10 mouse cellular contexts compared by ENCODE assay signal in the genomic region with DNA sequence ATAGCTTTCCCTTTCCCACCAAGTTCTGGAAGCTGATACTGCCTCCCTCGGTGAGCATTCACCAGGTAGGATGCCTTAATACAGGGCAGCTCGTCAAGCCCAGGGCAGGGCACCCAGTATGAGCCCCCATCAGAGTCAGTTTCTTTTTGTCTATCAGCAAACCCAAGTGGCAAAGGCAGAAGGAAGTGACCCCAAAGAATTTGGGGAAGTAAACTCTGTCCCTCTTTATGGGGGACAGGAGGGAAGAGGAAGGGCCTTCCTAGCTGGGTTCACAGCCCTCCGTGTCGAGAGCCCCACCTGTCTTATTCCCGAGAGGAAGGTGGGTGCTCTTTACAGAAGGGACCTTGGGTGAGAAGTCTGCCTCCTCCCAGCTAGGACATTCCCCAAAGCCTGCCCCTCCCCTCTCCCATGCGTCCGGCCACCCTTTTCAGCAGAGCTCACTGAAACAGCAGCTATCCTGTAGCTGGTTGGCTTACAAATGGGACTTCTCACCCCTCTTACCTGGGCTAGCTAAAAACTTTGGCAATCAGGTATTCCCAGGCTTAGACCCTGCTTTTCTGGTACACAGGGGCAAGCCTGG. TPM values are rescaled to one million over a fixed set of nuclear protein-coding genes. Genes with fewer than 3 reads are reported as not detected.
DNase-seq lines count a peak whose midpoint lies in the region; TF ChIP-seq lines count a peak whose summit lies in the region.
"Had no signal": no experiment of that assay in that cellular context is flagged by ENCODE, and none has a peak within 500 bp of the region (broad histone marks: within the 10 kb centered on the region; RNA-seq: fewer than 3 reads in every experiment).

No protein-coding gene starts in this region.

- DNase-seq in cerebellum, adult 8-10 months: peak; percentile 5
- DNase-seq in cerebellum, adult 11 months: no peak
- DNase-seq in liver, adult 2 months (ENCODE audit: extremely low read depth, low read depth, low spot score): no peak
- DNase-seq in liver: no peak
- DNase-seq in embryonic facial prominence, embryonic 10.5 days (ENCODE audit: low spot score): no peak
- DNase-seq in lung, postnatal 25 days (ENCODE audit: low spot score): peak; percentile 28
- no peak for DNase-seq in gastrocnemius, adult 18-20 months (ENCODE audit: low spot score)
- DNase-seq in ovary, postnatal 14 days (ENCODE audit: low spot score): no peak
- DNase-seq: cerebellum, postnatal 14 days had no signal

- H3K4me1 ChIP-seq in liver, adult 2 months (ENCODE audit: control insufficient read depth, insufficient read depth, low read length): peaks cover 18% of the 10 kb centered on the region
- H3K4me1 ChIP-seq in embryonic facial prominence, embryonic 10.5 days: peaks cover 47% of the 10 kb centered on the region

- 82% methylated on average over 7 of the region's 7 CpGs for WGBS in liver, adult 2 months
- WGBS in embryonic facial prominence, embryonic 10.5 days: 60% methylated on average over 7 of the region's 7 CpGs

- no peak for TF ChIP-seq CTCF in liver, adult 2 months (IDR thresholded peaks at IDR 0.05; ENCODE audit: low read depth, low read length)

- H3K9ac ChIP-seq in liver, adult 2 months (ENCODE audit: low read depth, low read length): no peak overlapping the region

- no peaks in the 10 kb centered on the region for H3K27me3 ChIP-seq in liver, adult 2 months (ENCODE audit: control insufficient read depth, insufficient read depth, low read length)
- peaks cover 18% of the 10 kb centered on the region; the same call in 1 of the 2 replicates for H3K27me3 ChIP-seq in embryonic facial prominence, embryonic 10.5 days (replicated peaks; ENCODE audit: low read depth, poor library complexity, severe bottlenecking)

- no peaks in the 10 kb centered on the region for H3K9me3 ChIP-seq in embryonic facial prominence, embryonic 10.5 days

- no peaks in the 10 kb centered on the region for H3K36me3 ChIP-seq in liver, adult 2 months (ENCODE audit: control insufficient read depth, insufficient read depth, low read length)
- no peaks in the 10 kb centered on the region for H3K36me3 ChIP-seq in embryonic facial prominence, embryonic 10.5 days (replicated peaks)

- peak overlapping the region; percentile 14 for H3K27ac ChIP-seq in liver, adult 2 months (replicated peaks; ENCODE audit: insufficient read depth, low read depth, low read length)
- H3K27ac ChIP-seq in embryonic facial prominence, embryonic 10.5 days (replicated peaks): 0 out of 2 replicates have a peak overlapping the region, but pooled peaks have one; percentile 8

- H3K79me2 ChIP-seq in liver, adult 2 months (ENCODE audit: control insufficient read depth, insufficient read depth, low read length): no peaks in the 10 kb centered on the region

- TF ChIP-seq POLR2A in liver, adult 2 months (IDR thresholded peaks at IDR 0.05; ENCODE audit: extremely low read depth, insufficient read depth, low read length): no peak

- H3K4me3 ChIP-seq in liver, adult 2 months (ENCODE audit: insufficient read depth, low read depth, low read length): no peak overlapping the region
- no peak overlapping the region for H3K4me3 ChIP-seq in embryonic facial prominence, embryonic 10.5 days

RNA-seq across cellular contexts. Expression of gene Chit1, which starts 15.9 kb away (rescaled TPM):
- total RNA-seq in liver, adult 2 months (2014; rRNA removed): not detected in 2 replicates
- not detected in 2 replicates for polyA plus RNA-seq in liver, adult 2 months (2012; rRNA removed)
- 0.09 TPM in 1 of 2 replicates, not detected in the other for polyA plus RNA-seq in embryonic facial prominence, embryonic 10.5 days (2016; fragmentation: Nextera tagmentation; extraction: Ambion mirVana)
- total RNA-seq in gastrocnemius, adult 18-20 months (2021): not detected
- polyA plus RNA-seq: inflammation-experienced regulatory T-cells, adult 6 months had no signal

RNA-seq across cellular contexts. Expression of gene Btg2, which starts 16.2 kb away (rescaled TPM):
- total RNA-seq in liver, adult 2 months (2014; rRNA removed): 7.0 and 10.1 TPM in 2 replicates
- 5.6 and 6.9 TPM in 2 replicates for polyA plus RNA-seq in liver, adult 2 months (2012; rRNA removed)
- polyA plus RNA-seq in embryonic facial prominence, embryonic 10.5 days (2016; fragmentation: Nextera tagmentation; extraction: Ambion mirVana): 32.5 and 40.4 TPM in 2 replicates
- total RNA-seq in gastrocnemius, adult 18-20 months (2021): 10 to 100 TPM; 41.2 to 63.7 TPM

RNA-seq across cellular contexts. Expression of gene Fmod, which starts 58.1 kb away (rescaled TPM):
- 0.46 and 0.54 TPM in 2 replicates for total RNA-seq in liver, adult 2 months (2014; rRNA removed)
- 0.99 and 1.6 TPM in 2 replicates for polyA plus RNA-seq in liver, adult 2 months (2012; rRNA removed)
- 2.0 and 2.2 TPM in 2 replicates for polyA plus RNA-seq in embryonic facial prominence, embryonic 10.5 days (2016; fragmentation: Nextera tagmentation; extraction: Ambion mirVana)
- total RNA-seq in gastrocnemius, adult 18-20 months (2021): 100 to 1,000 TPM in 1 of 2 experiments, 10 to 100 TPM in 1; 41.0 to 107 TPM
- polyA plus RNA-seq: inflammation-experienced regulatory T-cells, adult 6 months had no signal

Comparison
In these comparisons a context has a peak if more than half of its experiments do, and no peak if none do; other contexts are left out.
1. DNase-seq: peak in cerebellum, adult 8-10 months (single experiment) and lung, postnatal 25 days (single experiment); none in cerebellum, adult 11 months (single experiment), liver, adult 2 months (single experiment), liver (single experiment), embryonic facial prominence, embryonic 10.5 days (single experiment), gastrocnemius, adult 18-20 months (single experiment) and ovary, postnatal 14 days (single experiment).
2. RNA of gene Fmod, which starts 58.1 kb away (total RNA-seq): 41.0 to 107 TPM in gastrocnemius, adult 18-20 months; 0.46 to 0.54 TPM in liver, adult 2 months; every median in the first group is over 10 times any median in the second.